Mouse (Mus musculus) testis, adult 2 months (tissue): ENCODE measurements around the gene Iqce.

Experiments
- CTCF ChIP-seq: fragments of 200-500 bp; IDR thresholded peaks from 2 replicates; pipeline ENCODE4 v1.5.1; 2012; ENCODE audit warnings: low read depth, mild to moderate bottlenecking, inconsistent platforms, low read length, moderate library complexity; ENCODE audit not compliant: control insufficient read depth, insufficient read depth, insufficient replicate concordance
- POLR2A ChIP-seq: fragments of 200-500 bp; IDR thresholded peaks from 2 replicates; pipeline ENCODE4 v1.6.1; 2012; ENCODE audit warnings: low read depth, mild to moderate bottlenecking, inconsistent platforms, low read length, moderate library complexity; ENCODE audit not compliant: control insufficient read depth

GRCm38 (mm10) chr5:140639312-140639711, 62.9 kb downstream of the Iqce start:
- TF ChIP-seq CTCF (no peak), POLR2A (no peak)
